Mouse (Mus musculus): ENCODE measurements around the gene Mta2. TPM values are rescaled to one million over a fixed set of nuclear protein-coding genes. Genes with fewer than 3 reads are reported as not detected.
"Not testable (repeated sequence)": the region's sequence is repeated elsewhere in the genome, so short reads cannot be mapped to it uniquely, and the experiment has no call there.

Mta2 gene
- polyA plus RNA-seq (2012; rRNA removed), result 63.4 and 76.5 TPM in 2 replicates
- 43.8 and 47.2 TPM in 2 replicates for polyA plus RNA-seq (2014; fragmentation: Nextera tagmentation; extraction: Ambion mirVana)

GRCm38 (mm10) chr19:8941515-8942217 lies at the start of gene Mta2:
Mta2 (plus strand) TSS chr19:8941875.
- Histone ChIP-seq H3K4me2 (replicated peaks; ENCODE audit: low read depth, low read length, severe bottlenecking) (peak within 1 kb of the TSS; percentile 61), H3K4me3 (replicated peaks; ENCODE audit: low read length) (peak within 1 kb of the TSS; percentile 91), H3K4me1 (ENCODE audit: control insufficient read depth, insufficient read depth, low read length) (peaks cover 21% of the 10 kb centered on the region), H3K9me3 (ENCODE audit: control insufficient read depth, low read length) (no peaks in the 10 kb centered on the region), H3K9ac (ENCODE audit: low read depth, low read length, severe bottlenecking) (peak within 1 kb of the TSS; percentile 97), H3K36me3 (ENCODE audit: control insufficient read depth, insufficient read depth, low read length) (peaks cover 62% of the 10 kb centered on the region), H3K27me3 (ENCODE audit: control insufficient read depth, insufficient read depth, low read length) (no peaks in the 10 kb centered on the region), H3K27ac (replicated peaks; ENCODE audit: low read depth, low read length) (peak within 1 kb of the TSS; percentile 94)
- DNase-seq (ENCODE audit: low spot score) (peak; percentile 97), ATAC-seq (ENCODE audit: low FRiP score, low read depth) (peak; percentile 93)
- TF ChIP-seq POLR2A (IDR thresholded peaks at IDR 0.05; ENCODE audit: borderline replicate concordance, extremely low read depth, insufficient read depth, insufficient read length), result peak; percentile 81; the same call in 1 of the 2 replicates
- WGBS, result 2% methylated on average over 64 of the region's 64 CpGs

GRCm38 (mm10) chr19:8892829-8893766 lies 48.6 kb upstream of the Mta2 start, which contains the start of gene Ints5:
Ints5 (plus strand) TSS chr19:8893005.
- no peaks in the 10 kb centered on the region for H3K27me3 ChIP-seq (ENCODE audit: control insufficient read depth, insufficient read depth, low read length)
- peaks cover 43% of the 10 kb centered on the region for H3K36me3 ChIP-seq (ENCODE audit: control insufficient read depth, insufficient read depth, low read length)
- peak within 1 kb of the TSS; percentile 78 for H3K27ac ChIP-seq (replicated peaks; ENCODE audit: low read depth, low read length)
- H3K9me3 ChIP-seq (ENCODE audit: control insufficient read depth, low read length), result no peaks in the 10 kb centered on the region
- DNase-seq (ENCODE audit: low spot score) (peak; percentile 91), ATAC-seq (ENCODE audit: low FRiP score, low read depth) (peak; percentile 53)
- peak within 1 kb of the TSS; percentile 80 for H3K4me3 ChIP-seq (replicated peaks; ENCODE audit: low read length)
- peak within 1 kb of the TSS; percentile 84 for H3K9ac ChIP-seq (ENCODE audit: low read depth, low read length, severe bottlenecking)
- peaks cover 15% of the 10 kb centered on the region for H3K4me1 ChIP-seq (ENCODE audit: control insufficient read depth, insufficient read depth, low read length)
- WGBS, result 3% methylated on average over 54 of the region's 54 CpGs
- TF ChIP-seq POLR2A (IDR thresholded peaks at IDR 0.05; ENCODE audit: borderline replicate concordance, extremely low read depth, insufficient read depth, insufficient read length), result peak; percentile 67; the same call in 1 of the 2 replicates
- peak within 1 kb of the TSS; percentile 71 for H3K4me2 ChIP-seq (replicated peaks; ENCODE audit: low read depth, low read length, severe bottlenecking)

DNA sequence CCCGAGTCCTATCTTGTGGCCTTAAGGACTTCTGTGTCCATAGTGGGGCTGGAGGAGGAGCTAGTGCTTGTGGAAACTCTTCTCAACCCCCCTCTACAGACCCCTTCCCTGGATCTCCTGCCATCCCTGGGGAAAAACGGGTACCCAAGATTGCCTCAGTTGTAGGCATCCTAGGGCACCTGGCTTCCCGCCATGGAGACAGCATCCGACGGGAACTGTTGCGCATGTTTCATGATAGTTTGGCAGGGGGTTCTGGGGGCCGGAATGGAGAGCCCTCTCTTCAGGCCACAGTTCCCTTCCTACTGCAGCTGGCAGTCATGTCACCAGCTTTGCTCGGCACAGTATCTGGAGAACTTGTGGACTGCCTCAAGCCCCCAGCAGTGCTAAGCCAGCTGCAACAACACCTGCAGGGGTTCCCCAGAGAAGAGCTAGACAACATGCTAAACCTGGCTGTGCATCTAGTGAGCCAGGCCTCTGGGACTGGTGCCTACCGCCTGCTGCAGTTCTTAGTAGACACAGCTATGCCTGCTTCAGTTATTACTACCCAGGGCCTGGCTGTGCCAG lies 46.2 kb upstream of the Mta2 start:
- H3K36me3 ChIP-seq (ENCODE audit: control insufficient read depth, insufficient read depth, low read length), result peaks cover 39% of the 10 kb centered on the region
- ATAC-seq (ENCODE audit: low FRiP score, low read depth), result no peak
- H3K4me1 ChIP-seq (ENCODE audit: control insufficient read depth, insufficient read depth, low read length), result peaks cover 19% of the 10 kb centered on the region
- WGBS, result 89% methylated on average over 9 of the region's 9 CpGs
- TF ChIP-seq POLR2A (IDR thresholded peaks at IDR 0.05; ENCODE audit: borderline replicate concordance, extremely low read depth, insufficient read depth, insufficient read length), result no peak
- H3K4me2 ChIP-seq (replicated peaks; ENCODE audit: low read depth, low read length, severe bottlenecking), result no peak overlapping the region
- H3K27ac ChIP-seq (replicated peaks; ENCODE audit: low read depth, low read length), result no peak overlapping the region
- H3K4me3 ChIP-seq (replicated peaks; ENCODE audit: low read length), result no peak overlapping the region
- no peaks in the 10 kb centered on the region for H3K27me3 ChIP-seq (ENCODE audit: control insufficient read depth, insufficient read depth, low read length)
- DNase-seq (ENCODE audit: low spot score), result no peak
- H3K9me3 ChIP-seq (ENCODE audit: control insufficient read depth, low read length), result no peaks in the 10 kb centered on the region
- no peak overlapping the region for H3K9ac ChIP-seq (ENCODE audit: low read depth, low read length, severe bottlenecking)

- H3K27me3 ChIP-seq (ENCODE audit: control insufficient read depth, insufficient read depth, low read length); DNase-seq (ENCODE audit: low spot score); H3K4me3 ChIP-seq (replicated peaks; ENCODE audit: low read length); H3K9me3 ChIP-seq (ENCODE audit: control insufficient read depth, low read length); H3K9ac ChIP-seq (ENCODE audit: low read depth, low read length, severe bottlenecking); H3K4me2 ChIP-seq (replicated peaks; ENCODE audit: low read depth, low read length, severe bottlenecking); ATAC-seq (ENCODE audit: low FRiP score, low read depth); H3K27ac ChIP-seq (replicated peaks; ENCODE audit: low read depth, low read length): not testable (repeated sequence)
- Histone ChIP-seq H3K36me3 (ENCODE audit: control insufficient read depth, insufficient read depth, low read length) (peaks cover 33% of the 10 kb centered on the region), H3K4me1 (ENCODE audit: control insufficient read depth, insufficient read depth, low read length) (peaks cover 19% of the 10 kb centered on the region)
- 87% methylated on average over 5 of the region's 5 CpGs for WGBS
Observed at GRCm38 (mm10) chr19:8896231-8896630, 45.4 kb upstream of the Mta2 start.

DNA sequence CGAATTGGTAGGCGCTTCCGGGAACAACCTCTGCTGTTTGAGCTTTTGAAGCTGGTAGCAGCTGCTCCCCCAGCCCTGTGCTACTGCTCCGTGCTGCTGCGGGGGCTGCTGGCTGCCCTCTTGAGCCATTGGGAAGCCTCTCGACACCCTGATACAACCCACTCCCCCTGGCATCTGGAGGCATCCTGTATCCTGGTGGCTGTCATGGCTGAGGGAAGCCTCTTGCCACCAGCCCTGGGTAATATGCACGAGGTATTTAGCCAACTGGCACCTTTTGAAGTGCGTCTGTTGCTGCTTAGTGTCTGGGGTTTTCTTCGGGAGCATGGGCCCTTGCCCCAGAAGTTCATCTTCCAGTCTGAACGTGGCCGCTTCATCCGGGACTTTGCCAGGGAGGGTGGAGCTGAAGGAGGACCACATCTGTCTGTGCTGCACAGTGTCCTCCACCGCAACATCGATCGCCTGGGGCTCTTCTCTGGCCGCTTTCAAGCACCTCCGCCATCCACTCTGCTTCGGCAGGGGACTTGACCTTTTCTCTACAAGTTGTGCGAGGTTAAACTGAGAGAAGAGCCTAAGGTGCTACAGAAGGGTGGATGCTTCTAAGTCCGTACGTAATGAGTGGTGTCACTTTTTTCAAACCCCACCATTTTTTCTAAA lies 44.3 kb upstream of the Mta2 start:
- not testable (repeated sequence) for H3K9me3 ChIP-seq (ENCODE audit: control insufficient read depth, low read length); DNase-seq (ENCODE audit: low spot score); H3K27me3 ChIP-seq (ENCODE audit: control insufficient read depth, insufficient read depth, low read length)
- peaks cover 19% of the 10 kb centered on the region for H3K4me1 ChIP-seq (ENCODE audit: control insufficient read depth, insufficient read depth, low read length)
- 18% methylated on average over 19 of the region's 21 CpGs for WGBS
- peak; percentile 38 for ATAC-seq (ENCODE audit: low FRiP score, low read depth)
- H3K27ac ChIP-seq (replicated peaks; ENCODE audit: low read depth, low read length), result peak overlapping the region; percentile 78
- peaks cover 36% of the 10 kb centered on the region for H3K36me3 ChIP-seq (ENCODE audit: control insufficient read depth, insufficient read depth, low read length)
- peak overlapping the region; percentile 86 for H3K4me2 ChIP-seq (replicated peaks; ENCODE audit: low read depth, low read length, severe bottlenecking)
- peak overlapping the region; percentile 95 for H3K4me3 ChIP-seq (replicated peaks; ENCODE audit: low read length)
- H3K9ac ChIP-seq (ENCODE audit: low read depth, low read length, severe bottlenecking), result peak overlapping the region; percentile 54
